Mouse (Mus musculus): ENCODE measurements around the gene Atp6v0b. TPM values are rescaled to one million over a fixed set of nuclear protein-coding genes. Genes with fewer than 3 reads are reported as not detected.

Gene Atp6v0b
- total RNA-seq (2023): 100 to 1,000 TPM; 109 to 117 TPM

GRCm38 (mm10) chr4:117887133-117887532 is at the start of gene Atp6v0b:
Atp6v0b (minus strand) TSS chr4:117887333.

GRCm38 (mm10) chr4:117929391-117929881 is 42.3 kb upstream of the Atp6v0b start, which contains the start of gene Artn:
Artn (minus strand) TSS chr4:117929763.

GRCm38 (mm10) chr4:117914591-117915442 is 27.7 kb upstream of the Atp6v0b start, which contains the start of gene Ipo13:
Ipo13 (minus strand) TSS chr4:117914999.

GRCm38 (mm10) chr4:117891738-117892161 is 4.6 kb upstream of the Atp6v0b start, which contains the start of gene Dph2:
Dph2 (minus strand) TSS chr4:117892032.

GRCm38 (mm10) chr4:117882701-117883691 is 4.1 kb downstream of the Atp6v0b start, which contains the start of gene B4galt2:
B4galt2 (minus strand) TSS chr4:117883487.

GRCm38 (mm10) chr4:117872471-117872886 is 14.7 kb downstream of the Atp6v0b start, which contains the start of gene Ccdc24:
Ccdc24 (minus strand) TSS chr4:117872557.

GRCm38 (mm10) chr4:117834457-117834844 is 52.7 kb downstream of the Atp6v0b start, which contains the start of gene Slc6a9:
Slc6a9 (plus strand) TSS chr4:117834506.

Other genes starting within 250 kb of the Atp6v0b start
- 10 to 100 TPM; 30.5 to 31.9 TPM for gene Dmap1, start 205.1 kb downstream of the Atp6v0b start, total RNA-seq (2023)
- not detected for gene Gm12845, start 162.9 kb downstream of the Atp6v0b start, total RNA-seq (2023)
- gene Klf17, start 121.7 kb downstream of the Atp6v0b start, total RNA-seq (2023): not detected
- 1 to 10 TPM in 1 of 2 experiments, under 1 TPM in 1; 0.99 to 1.3 TPM for gene Slc6a9, start 52.8 kb downstream of the Atp6v0b start, total RNA-seq (2023)
- not detected for gene Ccdc24, start 14.8 kb downstream of the Atp6v0b start, total RNA-seq (2023)
- under 1 TPM in 1 of 2 experiments, not detected in 1; 0.89 TPM for gene B4galt2, start 3.8 kb downstream of the Atp6v0b start, total RNA-seq (2023)
- gene Dph2, start 4.7 kb upstream of the Atp6v0b start, total RNA-seq (2023): 10 to 100 TPM; 16.6 to 16.8 TPM
- gene Ipo13, start 27.7 kb upstream of the Atp6v0b start, total RNA-seq (2023): 10 to 100 TPM; 39.2 to 51.1 TPM
- under 1 TPM in 1 of 2 experiments, not detected in 1; 0.47 TPM for gene Artn, start 42.4 kb upstream of the Atp6v0b start, total RNA-seq (2023)
- 10 to 100 TPM in 1 of 2 experiments, 1 to 10 TPM in 1; 6.9 to 14.8 TPM for gene St3gal3, start 247.6 kb upstream of the Atp6v0b start, total RNA-seq (2023)

Data from T-cell, adult 66 days (primary cell).